Mouse (Mus musculus) limb, embryonic 12.5 days (tissue): Measurements from ENCODE around the gene Cx3cr1. TPM values are rescaled to one million over a fixed set of nuclear protein-coding genes. Genes with fewer than 3 reads are reported as not detected.

Experiments
- ATAC-seq: fragments of 200-750 bp; cut with Nextera tagmentation; 2 replicates; pipeline ENCODE4 v1.8.0; 2017; ENCODE audit warnings: low read depth, moderate TSS enrichment; ENCODE audit not compliant: insufficient number of reproducible peaks, insufficient read depth, low FRiP score, low TSS enrichment
- H3K27ac ChIP-seq: fragments of 300-500 bp; sonication (generic); 2 replicates; pipeline ENCODE4 v1.5.1; 2016; ENCODE audit warnings: mild to moderate bottlenecking, moderate library complexity
- H3K27me3 ChIP-seq: fragments of 300-500 bp; sonication (generic); 2 replicates; pipeline ENCODE4 v1.6.1; 2016; ENCODE audit warnings: mild to moderate bottlenecking, moderate library complexity
- H3K36me3 ChIP-seq: fragments of 300-500 bp; sonication (generic); 2 replicates; pipeline ENCODE4 v1.6.1; 2016; ENCODE audit warnings: mild to moderate bottlenecking, moderate library complexity
- H3K4me1 ChIP-seq: fragments of 300-500 bp; sonication (generic); replicated peaks from 2 replicates; pipeline ENCODE4 v1.6.1; 2016
- H3K4me2 ChIP-seq: fragments of 300-500 bp; sonication (generic); 2 replicates; pipeline ENCODE4 v1.6.1; 2016; ENCODE audit warnings: mild to moderate bottlenecking, moderate library complexity
- H3K4me3 ChIP-seq: fragments of 300-500 bp; sonication (generic); replicated peaks from 2 replicates; pipeline ENCODE4 v1.5.1; 2016; ENCODE audit warnings: mild to moderate bottlenecking
- H3K9ac ChIP-seq: fragments of 300-500 bp; sonication (generic); replicated peaks from 2 replicates; pipeline ENCODE4 v1.6.1; 2016; ENCODE audit warnings: mild to moderate bottlenecking, moderate library complexity
- H3K9me3 ChIP-seq: fragments of 300-500 bp; sonication (generic); 2 replicates; pipeline ENCODE4 v1.6.1; 2016; ENCODE audit warnings: mild to moderate bottlenecking, moderate library complexity
- WGBS: fragments of 180-500 bp; shearing (Covaris S2); methylation state at CpG from one replicate; pipeline ENCODE4 v1.1.7; 2016; 5-methylcytosine and 5-hydroxymethylcytosine counted together
- polyA plus RNA-seq: library from polyadenylated mRNA; unstranded; fragments of >200 nt; fragmentation: Nextera tagmentation; extraction: Ambion mirVana; gene quantifications from 2 replicates; pipeline ENCODE4 v1.2.1, GENCODE M21; 2016

Cx3cr1 gene
- polyA plus RNA-seq, 1 experiment from 2014 or later, result 5.9 TPM

DNA sequence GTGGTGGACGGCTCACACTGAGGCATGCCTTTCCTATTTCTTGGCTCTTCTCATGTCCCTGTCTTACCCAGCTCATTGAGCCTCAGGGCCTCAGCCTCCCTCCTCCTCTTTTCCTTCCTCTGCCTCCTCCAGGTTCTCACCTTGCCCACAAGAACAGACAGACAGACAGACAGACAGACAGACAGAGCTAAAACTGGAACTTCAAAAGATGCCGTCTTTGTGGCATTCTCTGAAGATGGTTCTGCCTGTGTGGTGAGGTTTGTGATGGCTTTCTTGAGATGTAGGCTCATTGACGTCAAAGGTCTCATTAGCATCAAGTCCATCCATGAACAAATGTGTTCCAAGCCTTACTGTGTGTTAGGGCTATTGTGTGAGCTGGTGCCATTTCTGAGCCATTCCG, 13.0 kb upstream of the Cx3cr1 start:
- no peaks in the 10 kb centered on the region for H3K27me3 ChIP-seq
- H3K4me1 ChIP-seq, result no peaks in the 10 kb centered on the region
- no peak overlapping the region for H3K9ac ChIP-seq
- no peak overlapping the region for H3K4me2 ChIP-seq
- H3K4me3 ChIP-seq, result no peak overlapping the region
- H3K36me3 ChIP-seq, result no peaks in the 10 kb centered on the region
- no peak overlapping the region for H3K27ac ChIP-seq
- no peak for ATAC-seq
- H3K9me3 ChIP-seq, result no peaks in the 10 kb centered on the region
- 82% methylated on average over 4 of the region's 4 CpGs for WGBS

DNA sequence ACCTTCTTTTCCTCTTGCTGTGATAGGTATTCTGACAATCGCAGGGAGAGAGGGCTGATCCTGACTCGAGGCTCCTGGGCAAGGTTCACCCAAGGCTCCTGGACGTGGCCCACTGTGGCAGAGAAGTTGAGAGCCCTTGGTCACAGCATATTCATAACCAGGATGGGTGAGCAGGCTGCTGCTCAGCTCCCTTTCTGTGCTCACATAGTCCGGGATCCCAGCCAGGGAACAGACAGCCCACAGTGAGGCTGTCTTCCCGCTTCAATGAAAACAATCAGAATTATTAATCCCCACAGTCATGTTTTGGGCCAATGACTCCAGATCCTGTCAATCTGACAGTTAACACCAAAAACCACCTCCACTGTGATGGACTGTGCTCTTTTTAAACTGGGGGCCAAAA, 12.3 kb upstream of the Cx3cr1 start:
- no peak for ATAC-seq
- WGBS, result 76% methylated on average over 5 of the region's 5 CpGs
- Histone ChIP-seq H3K4me2 (no peak overlapping the region), H3K4me3 (no peak overlapping the region), H3K9ac (no peak overlapping the region), H3K36me3 (no peaks in the 10 kb centered on the region), H3K27me3 (no peaks in the 10 kb centered on the region), H3K4me1 (no peaks in the 10 kb centered on the region), H3K27ac (no peak overlapping the region), H3K9me3 (no peaks in the 10 kb centered on the region)

DNA sequence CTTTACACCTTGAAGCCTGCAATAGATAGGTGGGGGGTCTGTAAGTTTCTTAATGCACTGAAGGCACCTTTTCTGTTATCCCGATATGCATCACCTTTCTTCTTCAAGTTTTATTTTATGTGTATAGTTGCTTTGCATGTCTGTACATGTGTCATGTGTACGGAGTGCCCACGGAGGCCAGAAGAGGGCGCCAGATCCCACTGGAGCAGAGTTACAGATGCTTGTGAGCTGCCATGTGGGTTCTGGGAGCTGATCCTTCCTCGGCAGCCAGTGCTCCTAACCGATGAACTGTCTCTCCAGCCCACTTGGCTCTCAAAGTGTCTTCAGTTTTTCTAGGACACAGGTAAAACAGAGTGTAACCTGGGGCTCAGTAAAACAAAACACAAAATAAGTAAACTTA, 11.6 kb upstream of the Cx3cr1 start:
- no peaks in the 10 kb centered on the region for H3K27me3 ChIP-seq
- 73% methylated on average over 6 of the region's 6 CpGs for WGBS

DNA sequence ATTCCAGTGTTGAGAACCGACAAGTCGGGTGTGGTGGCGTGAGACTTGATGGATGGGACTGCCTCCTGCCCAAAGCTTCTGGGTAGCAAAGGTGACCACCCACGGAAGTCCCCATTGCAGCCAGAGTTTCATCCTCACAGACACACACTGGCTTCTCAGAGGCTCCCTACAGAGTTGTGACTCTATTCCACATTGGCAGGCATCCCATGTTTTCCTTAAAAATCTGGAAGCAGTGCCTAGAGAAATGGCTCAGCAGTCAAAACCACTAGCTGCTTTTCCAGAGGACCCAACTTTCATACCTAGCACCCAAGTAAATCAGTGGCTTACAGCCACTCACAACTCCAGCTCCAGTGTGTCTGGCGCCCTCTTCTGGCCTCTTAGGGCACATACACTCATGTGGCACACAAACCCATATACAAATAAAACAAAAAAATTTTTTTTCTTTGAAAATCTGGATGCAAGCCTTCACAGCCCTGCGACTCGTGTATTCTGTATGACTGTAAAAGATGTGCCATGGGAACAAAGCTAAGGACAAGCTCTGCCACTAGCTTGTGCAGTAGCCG, 10.9 kb upstream of the Cx3cr1 start:
- H3K9me3 ChIP-seq, result no peaks in the 10 kb centered on the region
- H3K36me3 ChIP-seq, result no peaks in the 10 kb centered on the region
- H3K4me3 ChIP-seq, result no peak overlapping the region
- no peak overlapping the region for H3K27ac ChIP-seq
- ATAC-seq, result no peak
- no peak overlapping the region for H3K4me2 ChIP-seq
- no peaks in the 10 kb centered on the region for H3K27me3 ChIP-seq
- no peak overlapping the region for H3K9ac ChIP-seq
- WGBS, result 81% methylated on average over 8 of the region's 8 CpGs
- no peaks in the 10 kb centered on the region for H3K4me1 ChIP-seq

More for the DNA sequence above, 11.6 kb upstream of the Cx3cr1 start:
- Histone ChIP-seq H3K9ac (no peak overlapping the region), H3K4me3 (no peak overlapping the region), H3K4me1 (no peaks in the 10 kb centered on the region), H3K4me2 (no peak overlapping the region), H3K36me3 (no peaks in the 10 kb centered on the region), H3K9me3 (no peaks in the 10 kb centered on the region), H3K27ac (no peak overlapping the region)
- ATAC-seq, result no peak

DNA sequence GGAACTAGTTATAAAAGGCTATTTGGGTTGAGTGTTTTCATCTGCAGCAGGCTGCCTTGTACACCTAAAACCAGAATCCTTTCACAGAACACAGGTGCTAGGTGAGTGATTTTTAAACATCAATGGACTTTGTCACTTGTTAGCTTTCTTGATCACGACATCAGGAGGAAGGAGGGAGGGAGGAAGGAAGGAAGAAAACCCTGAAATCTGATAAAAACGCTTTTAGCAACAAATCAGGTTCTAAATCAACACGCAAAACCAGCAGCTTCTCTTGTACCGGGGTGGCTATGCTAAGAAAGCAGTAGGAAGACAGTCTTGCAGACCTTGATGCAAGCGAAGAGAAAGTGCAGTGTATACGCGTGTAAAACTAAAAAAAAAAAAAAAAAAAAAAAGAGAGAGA, 10.2 kb upstream of the Cx3cr1 start:
- Histone ChIP-seq H3K27ac (no peak overlapping the region), H3K4me2 (no peak overlapping the region), H3K4me1 (no peaks in the 10 kb centered on the region), H3K4me3 (no peak overlapping the region), H3K36me3 (no peaks in the 10 kb centered on the region), H3K9me3 (no peaks in the 10 kb centered on the region), H3K27me3 (no peaks in the 10 kb centered on the region), H3K9ac (no peak overlapping the region)
- 72% methylated on average over 7 of the region's 7 CpGs for WGBS
- no peak for ATAC-seq

DNA sequence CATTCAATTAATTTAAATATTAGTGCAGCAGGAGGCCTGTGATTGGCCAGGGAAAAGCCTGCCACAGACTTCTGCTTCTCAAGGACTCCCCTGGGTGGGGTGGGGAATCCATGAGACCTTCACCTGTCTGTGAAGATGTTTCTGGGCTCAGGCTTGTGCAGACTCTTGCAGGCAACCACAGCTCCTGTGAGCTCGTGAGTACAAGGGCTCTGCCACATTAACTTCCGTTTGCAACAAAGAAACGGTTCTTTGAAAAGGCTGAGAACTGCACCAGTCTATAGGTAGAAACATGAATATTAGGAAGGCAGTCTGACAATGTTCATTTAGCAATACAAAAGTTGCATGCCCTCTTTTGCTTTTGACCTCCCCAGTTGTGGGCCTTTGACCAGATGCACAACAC, 8.6 kb upstream of the Cx3cr1 start:
- no peak overlapping the region for H3K4me3 ChIP-seq
- H3K27me3 ChIP-seq, result no peaks in the 10 kb centered on the region
- WGBS, result 79% methylated on average over 3 of the region's 3 CpGs
- H3K4me2 ChIP-seq, result no peak overlapping the region
- H3K36me3 ChIP-seq, result no peaks in the 10 kb centered on the region
- no peaks in the 10 kb centered on the region for H3K4me1 ChIP-seq
- H3K9me3 ChIP-seq, result no peaks in the 10 kb centered on the region
- H3K27ac ChIP-seq, result no peak overlapping the region
- no peak overlapping the region for H3K9ac ChIP-seq
- no peak for ATAC-seq

DNA sequence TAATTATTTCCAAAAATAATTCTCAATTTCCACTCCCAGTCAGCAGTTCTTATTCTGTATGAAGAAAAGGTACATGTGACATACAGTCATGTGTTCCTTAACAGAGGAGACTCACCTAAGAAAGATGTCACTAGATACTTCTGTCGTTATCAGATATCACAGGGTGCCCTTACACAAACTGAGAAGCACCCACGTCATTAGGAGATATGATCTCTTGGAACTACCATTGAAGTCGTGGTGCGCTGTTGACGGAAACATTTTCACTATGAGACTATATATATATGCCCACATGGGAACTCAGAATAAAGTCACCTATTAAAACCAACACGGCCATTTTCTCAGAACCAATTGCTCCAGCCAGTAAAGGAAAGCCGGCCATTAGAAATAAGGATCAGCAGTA, 4.8 kb upstream of the Cx3cr1 start:
- H3K4me1 ChIP-seq, result no peaks in the 10 kb centered on the region
- no peaks in the 10 kb centered on the region for H3K9me3 ChIP-seq
- H3K9ac ChIP-seq, result no peak overlapping the region
- WGBS, result 85% methylated on average over 7 of the region's 7 CpGs
- no peak for ATAC-seq
- no peak overlapping the region for H3K4me2 ChIP-seq
- H3K27ac ChIP-seq, result no peak overlapping the region
- H3K36me3 ChIP-seq, result no peaks in the 10 kb centered on the region
- H3K4me3 ChIP-seq, result no peak overlapping the region
- no peaks in the 10 kb centered on the region for H3K27me3 ChIP-seq

DNA sequence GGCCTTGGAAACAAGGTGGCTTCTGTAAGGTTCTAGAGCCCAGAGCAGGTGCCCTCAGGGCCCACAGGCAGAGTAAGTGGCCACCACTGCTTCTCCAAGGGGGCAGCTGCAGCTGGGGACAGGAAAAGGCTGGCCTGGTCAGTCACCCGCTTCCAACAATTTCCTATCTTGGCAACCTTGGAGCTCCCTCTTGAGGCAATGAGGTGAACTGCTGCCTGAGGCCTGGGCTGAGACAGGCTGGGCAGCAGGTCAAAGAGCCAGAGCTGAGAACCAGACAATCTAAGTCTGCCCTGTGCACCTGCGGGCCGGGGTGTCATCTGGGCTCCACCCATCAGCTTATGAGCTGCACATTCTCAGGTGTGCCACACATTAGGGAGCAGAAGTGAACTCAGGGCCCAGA, 3.5 kb upstream of the Cx3cr1 start:
- Histone ChIP-seq H3K4me2 (no peak overlapping the region), H3K27me3 (no peaks in the 10 kb centered on the region), H3K4me3 (no peak overlapping the region), H3K36me3 (no peaks in the 10 kb centered on the region), H3K9ac (no peak overlapping the region), H3K27ac (no peak overlapping the region), H3K9me3 (no peaks in the 10 kb centered on the region), H3K4me1 (no peaks in the 10 kb centered on the region)
- no peak for ATAC-seq
- WGBS, result 20% methylated on average over 3 of the region's 3 CpGs

DNA sequence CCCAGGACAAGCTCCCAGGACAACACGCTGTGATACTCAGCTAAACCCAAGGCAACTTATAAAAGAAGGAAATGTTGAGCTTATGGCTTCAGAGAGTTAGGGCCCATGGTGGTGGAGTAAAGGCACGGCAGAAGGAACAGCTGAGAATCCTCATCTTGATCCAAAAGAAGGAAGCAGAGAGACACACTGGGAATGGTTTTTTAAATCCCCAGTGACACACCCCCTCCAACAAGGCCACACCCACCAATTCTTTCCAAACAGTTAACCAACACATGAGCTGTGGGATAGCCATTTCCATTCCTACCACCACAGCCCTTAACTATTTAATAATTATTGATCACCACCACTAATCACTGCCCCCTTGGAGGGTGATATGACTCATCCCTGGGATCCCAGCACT, 1.6 kb upstream of the Cx3cr1 start:
- Histone ChIP-seq H3K27ac (no peak overlapping the region), H3K9ac (no peak overlapping the region), H3K4me3 (no peak overlapping the region), H3K27me3 (no peaks in the 10 kb centered on the region), H3K4me1 (no peaks in the 10 kb centered on the region), H3K9me3 (no peaks in the 10 kb centered on the region), H3K36me3 (no peaks in the 10 kb centered on the region), H3K4me2 (no peak overlapping the region)
- WGBS, result 78% methylated on average over 2 of the region's 2 CpGs
- no peak for ATAC-seq

DNA sequence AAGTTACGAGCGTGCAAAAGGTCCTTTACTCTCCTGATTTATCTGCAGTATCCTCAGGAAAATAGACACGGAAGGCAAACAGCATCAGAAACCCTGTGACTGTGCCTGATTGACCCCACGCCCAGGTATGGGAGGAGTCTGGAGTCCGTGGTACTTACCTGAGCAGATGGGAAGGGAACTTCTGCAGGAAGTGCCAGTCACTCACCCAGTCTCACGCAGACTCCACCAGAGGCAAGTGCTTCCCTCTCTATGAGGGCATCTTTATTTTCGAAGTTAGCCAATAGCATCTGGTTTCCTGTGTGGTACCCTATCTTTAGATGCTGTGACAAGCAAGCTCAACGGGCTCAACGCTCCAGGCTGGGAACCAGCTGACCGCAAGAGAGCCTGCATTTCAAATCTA, 1.6 kb downstream of the Cx3cr1 start:
- H3K27me3 ChIP-seq, result no peaks in the 10 kb centered on the region
- 55% methylated on average over 10 of the region's 10 CpGs for WGBS
- H3K9me3 ChIP-seq, result no peaks in the 10 kb centered on the region
- no peak overlapping the region for H3K9ac ChIP-seq
- H3K4me2 ChIP-seq, result no peak overlapping the region
- H3K27ac ChIP-seq, result no peak overlapping the region
- no peak overlapping the region for H3K4me3 ChIP-seq
- no peaks in the 10 kb centered on the region for H3K4me1 ChIP-seq
- ATAC-seq, result no peak
- no peaks in the 10 kb centered on the region for H3K36me3 ChIP-seq

DNA sequence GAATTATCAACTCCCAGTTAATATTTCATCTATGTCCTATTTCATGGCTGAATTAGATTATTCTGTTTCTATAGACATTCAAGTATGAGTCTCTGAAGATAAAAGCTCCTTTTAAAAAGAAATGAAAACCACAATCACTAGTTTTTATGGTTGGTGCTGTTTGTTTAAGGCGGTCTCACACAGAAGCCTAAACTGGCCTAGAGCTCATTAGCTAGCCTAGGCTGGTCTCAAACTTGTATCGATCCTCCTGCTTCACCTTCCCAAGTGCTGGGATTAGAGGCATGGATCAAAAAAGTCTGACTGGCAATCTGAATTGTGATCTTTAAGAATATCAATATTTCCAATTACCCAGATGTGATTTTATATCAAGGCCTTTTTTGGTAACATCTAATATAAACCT, 2.1 kb downstream of the Cx3cr1 start:
- WGBS, result 81% methylated on average over 2 of the region's 2 CpGs

DNA sequence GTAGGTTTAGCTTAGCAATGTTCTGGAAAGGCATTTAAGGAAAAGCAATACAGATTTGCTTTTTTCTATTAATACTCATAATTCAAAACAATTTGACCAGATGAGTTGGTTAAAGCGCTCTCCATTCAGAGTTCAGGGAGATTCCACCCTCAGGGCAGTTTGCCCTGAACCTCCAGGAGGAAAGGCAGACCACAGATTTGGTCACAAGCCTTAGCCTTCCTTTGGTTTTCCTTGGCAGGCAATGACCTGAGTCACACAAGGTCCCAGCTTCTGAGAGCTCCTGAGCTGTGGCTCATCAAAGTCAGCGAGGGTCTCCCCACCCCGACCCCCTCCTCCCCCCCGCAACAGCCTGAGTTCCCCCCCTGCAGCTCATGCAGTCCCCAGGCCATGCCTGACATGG, 5.4 kb downstream of the Cx3cr1 start:
- ATAC-seq, result no peak; the same call in 1 of the 2 replicates
- Histone ChIP-seq H3K9ac (no peak overlapping the region), H3K27ac (no peak overlapping the region), H3K9me3 (0 out of 2 replicates have a peak, but pooled peaks cover 3% of the 10 kb centered on the region), H3K4me2 (no peak overlapping the region), H3K27me3 (no peaks in the 10 kb centered on the region), H3K36me3 (no peaks in the 10 kb centered on the region), H3K4me3 (no peak overlapping the region), H3K4me1 (no peaks in the 10 kb centered on the region)
- WGBS, result 65% methylated on average over 4 of the region's 4 CpGs

More for the DNA sequence above, 2.1 kb downstream of the Cx3cr1 start:
- H3K4me1 ChIP-seq, result no peaks in the 10 kb centered on the region
- H3K9ac ChIP-seq, result no peak overlapping the region
- no peaks in the 10 kb centered on the region for H3K27me3 ChIP-seq
- no peaks in the 10 kb centered on the region for H3K36me3 ChIP-seq
- H3K4me2 ChIP-seq, result no peak overlapping the region
- ATAC-seq, result no peak
- H3K4me3 ChIP-seq, result no peak overlapping the region
- no peaks in the 10 kb centered on the region for H3K9me3 ChIP-seq
- H3K27ac ChIP-seq, result no peak overlapping the region
